Mouse (Mus musculus) midbrain, embryonic 12.5 days (tissue): Measurements from ENCODE around the gene Ptprb. TPM values are rescaled to one million over a fixed set of nuclear protein-coding genes. Genes with fewer than 3 reads are reported as not detected.

Source experiments
- ATAC-seq: fragments of 200-750 bp; cut with Nextera tagmentation; 2 replicates; pipeline ENCODE4 v1.8.0; 2017; ENCODE audit warnings: low read depth, moderate TSS enrichment, moderate library complexity; ENCODE audit not compliant: low FRiP score
- H3K27ac ChIP-seq: fragments of 300-500 bp; sonication (generic); replicated peaks from 2 replicates; pipeline ENCODE4 v1.5.1; 2016; ENCODE audit warnings: mild to moderate bottlenecking
- H3K27me3 ChIP-seq: fragments of 300-500 bp; sonication (generic); 2 replicates; pipeline ENCODE4 v1.6.1; 2016; ENCODE audit warnings: mild to moderate bottlenecking
- H3K36me3 ChIP-seq: fragments of 300-500 bp; sonication (generic); 2 replicates; pipeline ENCODE4 v1.6.1; 2016
- H3K4me1 ChIP-seq: fragments of 300-500 bp; sonication (generic); 2 replicates; pipeline ENCODE4 v1.6.1; 2016
- H3K4me2 ChIP-seq: fragments of 300-500 bp; sonication (generic); replicated peaks from 2 replicates; pipeline ENCODE4 v1.6.1; 2016; ENCODE audit warnings: mild to moderate bottlenecking, moderate library complexity
- H3K4me3 ChIP-seq: fragments of 300-500 bp; sonication (generic); 2 replicates; pipeline ENCODE4 v1.5.1; 2016; ENCODE audit warnings: mild to moderate bottlenecking
- H3K9ac ChIP-seq: fragments of 300-500 bp; sonication (generic); replicated peaks from 2 replicates; pipeline ENCODE4 v1.6.1; 2016; ENCODE audit warnings: mild to moderate bottlenecking, moderate library complexity
- H3K9me3 ChIP-seq: fragments of 300-500 bp; sonication (generic); 2 replicates; pipeline ENCODE4 v1.6.1; 2016; ENCODE audit warnings: mild to moderate bottlenecking
- WGBS: fragments of 180-500 bp; shearing (Covaris S2); methylation state at CpG from one replicate; pipeline ENCODE4 v1.1.7; 2016; 5-methylcytosine and 5-hydroxymethylcytosine counted together
- polyA plus RNA-seq: library from polyadenylated mRNA; unstranded; fragments of >200 nt; fragmentation: Nextera tagmentation; extraction: Ambion mirVana; gene quantifications from 2 replicates; pipeline ENCODE4 v1.2.1, GENCODE M21; 2016

Gene Ptprb
- 3.2 and 4.2 TPM in 2 replicates for polyA plus RNA-seq

DNA sequence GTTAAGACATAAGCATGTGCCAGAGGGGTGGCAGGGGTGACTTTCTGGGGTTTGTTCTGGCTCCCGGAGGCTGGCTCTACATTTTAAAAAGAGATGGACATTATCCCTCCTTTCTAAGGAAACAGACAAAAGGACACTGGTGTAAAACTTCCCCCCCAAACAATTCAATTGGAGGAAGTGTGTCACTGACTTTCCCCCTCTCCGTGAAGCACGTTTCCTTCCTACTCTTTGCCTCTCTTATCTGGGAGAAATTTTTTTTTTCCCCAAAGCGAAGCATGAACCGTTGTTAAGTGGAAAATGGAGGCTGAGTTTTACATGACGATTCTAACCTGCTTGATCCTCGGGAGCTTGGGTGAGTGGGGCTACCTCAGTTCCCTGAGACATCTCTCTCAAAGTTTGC is at the start of gene Ptprb:
Ptprb (plus strand) TSS at position 244 of the 400 bp plus-strand sequence.
- Histone ChIP-seq H3K9me3 (no peaks in the 10 kb centered on the region), H3K27ac (no peak within 1 kb of the TSS), H3K4me2 (no peak within 1 kb of the TSS), H3K27me3 (no peaks in the 10 kb centered on the region), H3K4me3 (no peak within 1 kb of the TSS), H3K4me1 (no peaks in the 10 kb centered on the region), H3K9ac (no peak within 1 kb of the TSS), H3K36me3 (no peaks in the 10 kb centered on the region)
- 78% methylated on average over 7 of the region's 7 CpGs for WGBS
- no peak for ATAC-seq

- Histone ChIP-seq H3K4me3 (no peak overlapping the region), H3K27me3 (no peaks in the 10 kb centered on the region), H3K4me2 (no peak overlapping the region), H3K9ac (no peak overlapping the region), H3K4me1 (no peaks in the 10 kb centered on the region), H3K36me3 (no peaks in the 10 kb centered on the region), H3K9me3 (no peaks in the 10 kb centered on the region), H3K27ac (no peak overlapping the region)
- WGBS, result 64% methylated on average over 5 of the region's 5 CpGs
- no peak for ATAC-seq
Observed at GRCm38 (mm10) chr10:116235299-116235698, 40.0 kb upstream of the Ptprb start.

DNA sequence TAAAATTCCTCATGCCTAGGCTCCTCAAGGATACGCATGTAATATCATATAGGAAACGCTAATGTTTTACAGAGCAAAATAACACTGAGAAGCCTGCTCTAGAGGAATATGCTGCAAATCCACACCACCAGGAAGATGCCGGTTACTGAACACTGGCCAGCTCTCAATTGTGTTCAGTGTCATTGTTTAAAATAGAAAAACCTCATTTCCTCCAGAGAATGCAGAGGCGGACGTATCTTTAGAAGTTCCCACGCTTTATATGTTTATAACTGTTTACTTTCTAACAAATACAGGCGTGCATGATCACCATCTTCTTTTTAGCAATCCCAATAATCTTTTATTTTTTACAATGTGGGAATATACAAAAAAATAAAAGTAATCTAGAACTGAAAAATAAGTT is 33.1 kb upstream of the Ptprb start:
- H3K27ac ChIP-seq, result no peak overlapping the region
- H3K4me2 ChIP-seq, result no peak overlapping the region
- no peaks in the 10 kb centered on the region for H3K4me1 ChIP-seq
- WGBS, result 81% methylated on average over 7 of the region's 7 CpGs
- H3K27me3 ChIP-seq, result no peaks in the 10 kb centered on the region
- ATAC-seq, result no peak
- H3K36me3 ChIP-seq, result no peaks in the 10 kb centered on the region
- H3K4me3 ChIP-seq, result no peak overlapping the region
- H3K9ac ChIP-seq, result no peak overlapping the region
- H3K9me3 ChIP-seq, result peaks cover 3% of the 10 kb centered on the region; the same call in 1 of the 2 replicates

DNA sequence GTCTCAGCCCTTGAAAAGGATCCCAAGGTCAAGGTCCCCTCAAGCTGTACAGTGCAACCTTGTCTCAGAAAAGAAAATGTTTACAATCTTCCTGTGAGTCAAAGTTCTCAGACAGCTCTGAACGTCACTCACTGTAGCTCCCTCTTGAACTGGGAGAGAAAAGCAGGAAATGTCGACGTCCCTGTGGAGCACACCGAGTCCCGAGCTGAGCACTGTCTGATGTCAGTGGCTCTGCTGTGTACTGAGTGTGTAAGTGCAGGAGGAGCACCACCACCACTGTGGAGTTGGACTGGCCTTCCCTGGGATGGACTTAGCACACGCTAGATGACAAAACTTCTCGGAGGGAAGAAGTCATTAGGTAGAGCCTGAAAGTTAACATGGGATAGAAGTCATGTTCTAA is 31.9 kb upstream of the Ptprb start:
- 58% methylated on average over 7 of the region's 7 CpGs for WGBS
- no peak for ATAC-seq

GRCm38 (mm10) chr10:116245632-116246031 is 29.7 kb upstream of the Ptprb start:
- Histone ChIP-seq H3K27ac (no peak overlapping the region), H3K4me3 (no peak overlapping the region), H3K9me3 (peaks cover 4% of the 10 kb centered on the region; the same call in 1 of the 2 replicates), H3K9ac (no peak overlapping the region), H3K4me2 (no peak overlapping the region), H3K4me1 (no peaks in the 10 kb centered on the region), H3K36me3 (no peaks in the 10 kb centered on the region), H3K27me3 (no peaks in the 10 kb centered on the region)
- 80% methylated on average over 2 of the region's 2 CpGs for WGBS
- no peak for ATAC-seq

More for the DNA sequence above, 31.9 kb upstream of the Ptprb start:
- Histone ChIP-seq H3K4me2 (no peak overlapping the region), H3K36me3 (no peaks in the 10 kb centered on the region), H3K9me3 (peaks cover 4% of the 10 kb centered on the region; the same call in 1 of the 2 replicates), H3K27ac (no peak overlapping the region), H3K4me1 (no peaks in the 10 kb centered on the region), H3K9ac (no peak overlapping the region), H3K27me3 (no peaks in the 10 kb centered on the region), H3K4me3 (no peak overlapping the region)

GRCm38 (mm10) chr10:116252668-116253067 is 22.7 kb upstream of the Ptprb start:
- H3K9me3 ChIP-seq, result no peaks in the 10 kb centered on the region
- no peaks in the 10 kb centered on the region for H3K4me1 ChIP-seq
- H3K4me2 ChIP-seq, result no peak overlapping the region
- no peak overlapping the region for H3K27ac ChIP-seq
- H3K27me3 ChIP-seq, result no peaks in the 10 kb centered on the region
- ATAC-seq, result no peak
- no peaks in the 10 kb centered on the region for H3K36me3 ChIP-seq
- H3K4me3 ChIP-seq, result no peak overlapping the region
- 87% methylated on average over 7 of the region's 7 CpGs for WGBS
- H3K9ac ChIP-seq, result no peak overlapping the region

GRCm38 (mm10) chr10:116253972-116254371 is 21.4 kb upstream of the Ptprb start:
- Histone ChIP-seq H3K4me1 (no peaks in the 10 kb centered on the region), H3K27ac (no peak overlapping the region), H3K9ac (no peak overlapping the region), H3K4me3 (no peak overlapping the region), H3K4me2 (no peak overlapping the region), H3K27me3 (no peaks in the 10 kb centered on the region), H3K9me3 (no peaks in the 10 kb centered on the region), H3K36me3 (no peaks in the 10 kb centered on the region)
- no peak for ATAC-seq
- WGBS, result 88% methylated on average over 6 of the region's 6 CpGs

GRCm38 (mm10) chr10:116259298-116259697 is 16.0 kb upstream of the Ptprb start:
- no peaks in the 10 kb centered on the region for H3K36me3 ChIP-seq
- no peak overlapping the region for H3K4me2 ChIP-seq
- no peak overlapping the region for H3K27ac ChIP-seq
- no peak overlapping the region for H3K9ac ChIP-seq
- H3K4me1 ChIP-seq, result no peaks in the 10 kb centered on the region
- no peak overlapping the region for H3K4me3 ChIP-seq
- no peaks in the 10 kb centered on the region for H3K9me3 ChIP-seq
- ATAC-seq, result no peak
- 68% methylated on average over 4 of the region's 4 CpGs for WGBS
- no peaks in the 10 kb centered on the region for H3K27me3 ChIP-seq

GRCm38 (mm10) chr10:116260658-116261433 is 14.5 kb upstream of the Ptprb start:
- Histone ChIP-seq H3K9ac (no peak overlapping the region), H3K4me1 (no peaks in the 10 kb centered on the region), H3K9me3 (no peaks in the 10 kb centered on the region), H3K27ac (no peak overlapping the region), H3K36me3 (no peaks in the 10 kb centered on the region), H3K4me2 (no peak overlapping the region), H3K27me3 (no peaks in the 10 kb centered on the region), H3K4me3 (no peak overlapping the region)
- ATAC-seq, result no peak
- WGBS, result 69% methylated on average over 13 of the region's 13 CpGs

DNA sequence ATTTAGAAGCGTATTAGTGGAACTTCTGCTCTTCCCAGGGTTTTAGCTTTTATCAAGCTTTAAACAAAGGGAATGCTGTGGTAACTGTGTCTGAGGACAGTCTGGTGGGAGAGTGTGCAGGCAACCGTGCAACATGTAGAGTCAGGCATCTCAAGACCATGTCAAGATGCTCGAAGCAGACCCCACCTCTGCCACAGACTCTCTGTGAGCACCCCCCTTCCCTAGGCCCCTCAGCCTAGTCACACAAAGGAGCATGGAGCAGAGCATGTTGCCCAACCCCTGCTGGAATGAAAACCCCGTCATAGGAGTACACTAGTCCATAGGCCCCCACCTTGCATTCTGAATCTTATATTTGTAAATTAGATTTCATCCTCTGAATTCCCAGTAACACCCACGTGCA is 13.8 kb upstream of the Ptprb start:
- Histone ChIP-seq H3K36me3 (no peaks in the 10 kb centered on the region), H3K9ac (no peak overlapping the region), H3K4me2 (no peak overlapping the region), H3K9me3 (no peaks in the 10 kb centered on the region), H3K27ac (no peak overlapping the region), H3K4me1 (no peaks in the 10 kb centered on the region), H3K4me3 (no peak overlapping the region), H3K27me3 (no peaks in the 10 kb centered on the region)
- no peak for ATAC-seq
- 69% methylated on average over 5 of the region's 5 CpGs for WGBS

GRCm38 (mm10) chr10:116264521-116264920 is 10.8 kb upstream of the Ptprb start:
- H3K27ac ChIP-seq, result no peak overlapping the region
- ATAC-seq, result no peak
- H3K9ac ChIP-seq, result no peak overlapping the region
- no peaks in the 10 kb centered on the region for H3K9me3 ChIP-seq
- H3K27me3 ChIP-seq, result no peaks in the 10 kb centered on the region
- 87% methylated on average over 11 of the region's 11 CpGs for WGBS
- H3K4me1 ChIP-seq, result peaks cover 2% of the 10 kb centered on the region; the same call in 1 of the 2 replicates
- no peaks in the 10 kb centered on the region for H3K36me3 ChIP-seq
- H3K4me3 ChIP-seq, result no peak overlapping the region
- H3K4me2 ChIP-seq, result no peak overlapping the region

DNA sequence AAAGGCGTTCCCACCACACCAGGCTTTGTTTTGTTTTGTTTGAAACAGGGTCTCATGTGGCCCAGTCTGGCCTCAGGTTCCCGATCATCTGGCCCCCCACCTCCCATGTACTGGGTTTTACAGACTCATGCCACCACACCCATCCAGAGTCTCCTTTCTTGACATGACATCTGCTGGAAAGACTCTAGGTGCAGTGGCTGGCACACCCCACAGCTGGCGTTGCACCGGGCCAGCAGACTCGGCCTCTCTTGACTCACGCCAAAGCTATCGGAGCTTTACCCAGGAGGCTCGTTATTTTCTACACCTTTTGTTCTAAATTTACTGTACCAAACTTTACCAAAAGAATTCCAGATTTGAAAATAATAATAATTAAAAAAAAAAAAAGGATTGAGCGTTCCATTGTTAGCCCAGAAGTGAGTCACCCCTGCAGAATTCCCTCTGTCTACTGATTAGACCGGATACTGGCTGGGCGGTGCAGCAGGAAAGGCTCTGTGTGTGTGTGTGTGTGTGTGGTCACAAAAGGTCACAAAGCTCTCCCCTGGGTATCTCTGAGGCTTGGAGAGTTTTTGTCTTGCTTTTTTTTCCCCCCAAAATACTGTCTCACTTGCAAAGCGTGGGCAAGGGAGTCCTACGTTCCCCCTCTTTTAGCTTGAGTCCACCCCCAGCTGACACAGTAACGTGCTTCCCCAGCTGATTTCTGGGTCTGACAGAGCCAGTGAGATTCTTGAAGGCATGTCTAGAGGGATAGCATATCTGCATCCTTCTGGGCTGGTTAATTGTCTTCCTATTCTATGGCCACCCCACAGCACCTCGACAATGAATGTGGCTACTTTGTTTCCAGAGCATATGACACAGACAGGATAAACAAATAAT is 8.5 kb upstream of the Ptprb start:
- H3K27ac ChIP-seq, result no peak overlapping the region
- 78% methylated on average over 15 of the region's 15 CpGs for WGBS
- no peak overlapping the region for H3K4me2 ChIP-seq
- H3K36me3 ChIP-seq, result no peaks in the 10 kb centered on the region
- H3K9ac ChIP-seq, result no peak overlapping the region
- H3K27me3 ChIP-seq, result no peaks in the 10 kb centered on the region
- H3K4me3 ChIP-seq, result no peak overlapping the region
- H3K4me1 ChIP-seq, result peaks cover 2% of the 10 kb centered on the region; the same call in 1 of the 2 replicates
- H3K9me3 ChIP-seq, result no peaks in the 10 kb centered on the region
- no peak for ATAC-seq
